Mouse (Mus musculus): ENCODE data around the gene Auts2.

Gene Auts2

GRCm38 (mm10) chr5:131775222-131775621, 767.9 kb downstream of the Auts2 start:
- no peak for DNase-seq

GRCm38 (mm10) chr5:131774792-131775191, 768.4 kb downstream of the Auts2 start:
- DNase-seq: no peak

- DNase-seq: no peak
These were observed 770.5 kb downstream of the Auts2 start for GRCm38 (mm10) chr5:131772616-131773015.

- no peak for DNase-seq
These were observed 773.9 kb downstream of the Auts2 start for GRCm38 (mm10) chr5:131769273-131769672.

GRCm38 (mm10) chr5:131767699-131768264, 775.4 kb downstream of the Auts2 start:
- no peak for DNase-seq

GRCm38 (mm10) chr5:131767176-131767575, 776.0 kb downstream of the Auts2 start:
- peak; percentile 57 for DNase-seq

GRCm38 (mm10) chr5:131759432-131759831, 783.7 kb downstream of the Auts2 start:
- no peak for DNase-seq

- no peak for DNase-seq
These were observed 792.8 kb downstream of the Auts2 start for GRCm38 (mm10) chr5:131750330-131750729.

GRCm38 (mm10) chr5:131749211-131749610, 793.9 kb downstream of the Auts2 start:
- DNase-seq: no peak

- DNase-seq: no peak
These were observed 800.1 kb downstream of the Auts2 start for GRCm38 (mm10) chr5:131743069-131743468.

GRCm38 (mm10) chr5:131737476-131737875, 805.7 kb downstream of the Auts2 start:
- DNase-seq: no peak

GRCm38 (mm10) chr5:131733324-131733660, 809.9 kb downstream of the Auts2 start:
- DNase-seq: no peak

- DNase-seq: no peak
These were observed 810.4 kb downstream of the Auts2 start for GRCm38 (mm10) chr5:131732631-131733323.

- no peak for DNase-seq
These were observed 813.7 kb downstream of the Auts2 start for GRCm38 (mm10) chr5:131729456-131729855.

GRCm38 (mm10) chr5:131727909-131728308, 815.2 kb downstream of the Auts2 start:
- DNase-seq: no peak

- no peak for DNase-seq
These were observed 818.6 kb downstream of the Auts2 start for GRCm38 (mm10) chr5:131724508-131724907.

- no peak for DNase-seq
These were observed 820.4 kb downstream of the Auts2 start for GRCm38 (mm10) chr5:131722791-131723190.

- no peak for DNase-seq
These were observed 820.8 kb downstream of the Auts2 start for GRCm38 (mm10) chr5:131722361-131722760.

- no peak for DNase-seq
These were observed 825.1 kb downstream of the Auts2 start for GRCm38 (mm10) chr5:131718013-131718412.

GRCm38 (mm10) chr5:131717359-131717965, 825.7 kb downstream of the Auts2 start:
- no peak for DNase-seq

- DNase-seq: no peak
These were observed 828.2 kb downstream of the Auts2 start for GRCm38 (mm10) chr5:131714979-131715378.

GRCm38 (mm10) chr5:131712441-131712840, 830.7 kb downstream of the Auts2 start:
- DNase-seq: no peak

- DNase-seq: no peak
These were observed 831.5 kb downstream of the Auts2 start for GRCm38 (mm10) chr5:131711474-131712129.
